Mouse (Mus musculus) liver, postnatal 0 days (tissue): ENCODE results near the gene Rps6kc1.

Experiments
- CTCF ChIP-seq: sonication (generic); IDR thresholded peaks from 2 replicates; pipeline ENCODE4 v1.5.1; 2016; ENCODE audit warnings: antibody characterized with exemption, low read depth
- EP300 ChIP-seq: IDR thresholded peaks from 2 replicates; pipeline ENCODE4 v1.6.1; 2016; ENCODE audit warnings: antibody characterized with exemption, low read depth, mild to moderate bottlenecking

GRCm38 (mm10) chr1:190663996-190664395 is 247.6 kb downstream of the Rps6kc1 start:
- TF ChIP-seq CTCF, result no peak
- no peak for TF ChIP-seq EP300
